Mouse (Mus musculus): ENCODE data around the gene 5730596B20Rik.

Gene 5730596B20Rik

GRCm38 (mm10) chr6:52225612-52226568, 48.6 kb downstream of the 5730596B20Rik start:
- peak; percentile 92 to 96 for DNase-seq

DNA sequence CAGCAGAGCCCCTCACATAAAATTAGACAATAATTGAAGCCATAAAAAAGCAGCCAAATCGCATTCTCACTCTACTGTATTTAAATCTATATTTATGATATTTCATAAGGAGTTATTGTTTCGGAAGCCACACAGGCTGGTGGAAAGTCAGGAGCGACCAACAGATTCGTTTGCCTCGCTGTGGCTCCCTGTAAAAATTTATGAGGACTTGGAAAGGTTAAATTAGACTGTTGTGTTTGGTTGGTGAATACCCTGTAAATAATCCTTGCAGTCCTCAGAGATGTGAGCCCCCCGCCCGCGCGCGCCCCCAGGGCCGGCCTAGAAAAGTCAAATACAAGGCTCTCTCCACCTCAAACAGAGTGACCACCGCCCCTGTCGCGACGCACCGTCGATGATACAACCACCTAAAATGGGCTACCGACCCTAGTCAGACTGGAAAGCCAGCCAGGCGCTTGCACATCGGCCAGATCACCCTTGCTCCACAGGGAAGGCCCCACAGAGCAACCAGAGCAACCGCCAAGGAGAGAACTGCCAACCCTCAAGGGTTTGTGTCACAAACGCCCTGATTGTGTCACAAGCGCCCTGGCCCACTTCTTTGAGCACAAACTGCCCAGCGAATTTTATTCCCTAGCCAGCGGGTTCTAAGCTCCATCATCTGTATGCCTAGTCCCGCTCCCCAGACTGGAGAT, 49.4 kb downstream of the 5730596B20Rik start:
- peak; percentile 74 to 82 for DNase-seq

- peak; percentile 62 to 79 for DNase-seq
Measured at GRCm38 (mm10) chr6:52227470-52228222, 50.3 kb downstream of the 5730596B20Rik start.

- DNase-seq: peak; percentile 74 to 81
Measured at GRCm38 (mm10) chr6:52228475-52229465, 51.5 kb downstream of the 5730596B20Rik start.

GRCm38 (mm10) chr6:52229558-52230416, 52.5 kb downstream of the 5730596B20Rik start:
- peak; percentile 67 to 78 for DNase-seq

All from kidney, postnatal 4 days (tissue).